Mouse (Mus musculus): Measurements from ENCODE around the gene Pphln1. TPM values are rescaled to one million over a fixed set of nuclear protein-coding genes. Genes with fewer than 3 reads are reported as not detected.

Pphln1 gene
- polyA plus RNA-seq, 1 experiment from 2014 or later = 14.3 TPM

- Histone ChIP-seq H3K9ac (no peak overlapping the region), H3K4me2 (no peak overlapping the region), H3K27ac (replicated peaks) (no peak overlapping the region), H3K27me3 (no peaks in the 10 kb centered on the region), H3K4me1 (replicated peaks) (no peaks in the 10 kb centered on the region), H3K4me3 (replicated peaks) (no peak overlapping the region), H3K9me3 (replicated peaks) (no peaks in the 10 kb centered on the region), H3K36me3 (replicated peaks) (peaks cover 51% of the 10 kb centered on the region)
- 85% methylated on average over 9 of the region's 9 CpGs for WGBS (ENCODE audit: insufficient replicate concordance)
- no peak for ATAC-seq (ENCODE audit: insufficient read depth)
Observed at GRCm38 (mm10) chr15:93502703-93503102, 104.6 kb downstream of the Pphln1 start.

GRCm38 (mm10) chr15:93503201-93503745 lies 105.1 kb downstream of the Pphln1 start:
- peaks cover 50% of the 10 kb centered on the region for H3K36me3 ChIP-seq (replicated peaks)
- no peak for ATAC-seq (ENCODE audit: insufficient read depth)
- no peaks in the 10 kb centered on the region for H3K9me3 ChIP-seq (replicated peaks)
- no peak overlapping the region for H3K4me3 ChIP-seq (replicated peaks)
- no peaks in the 10 kb centered on the region for H3K27me3 ChIP-seq
- H3K9ac ChIP-seq = no peak overlapping the region
- no peaks in the 10 kb centered on the region for H3K4me1 ChIP-seq (replicated peaks)
- 89% methylated on average over 35 of the region's 35 CpGs for WGBS (ENCODE audit: insufficient replicate concordance)
- H3K4me2 ChIP-seq = no peak overlapping the region
- no peak overlapping the region for H3K27ac ChIP-seq (replicated peaks)

- Histone ChIP-seq H3K4me1 (replicated peaks) (no peaks in the 10 kb centered on the region), H3K27ac (replicated peaks) (no peak overlapping the region), H3K27me3 (no peaks in the 10 kb centered on the region), H3K9me3 (replicated peaks) (no peaks in the 10 kb centered on the region), H3K36me3 (replicated peaks) (peaks cover 48% of the 10 kb centered on the region), H3K4me2 (no peak overlapping the region), H3K4me3 (replicated peaks) (no peak overlapping the region), H3K9ac (no peak overlapping the region)
- ATAC-seq (ENCODE audit: insufficient read depth) = no peak
- WGBS (ENCODE audit: insufficient replicate concordance) = 83% methylated on average over 17 of the region's 17 CpGs
Observed at GRCm38 (mm10) chr15:93504808-93505207, 106.7 kb downstream of the Pphln1 start.

- Histone ChIP-seq H3K4me2 (no peak overlapping the region), H3K4me3 (replicated peaks) (no peak overlapping the region), H3K36me3 (replicated peaks) (peaks cover 16% of the 10 kb centered on the region)
Observed at GRCm38 (mm10) chr15:93510690-93511336, 112.7 kb downstream of the Pphln1 start.

GRCm38 (mm10) chr15:93512437-93512836 lies 114.3 kb downstream of the Pphln1 start:
- peaks cover 7% of the 10 kb centered on the region; the same call in 1 of the 2 replicates for H3K4me1 ChIP-seq (replicated peaks)
- no peak overlapping the region for H3K4me2 ChIP-seq
- ATAC-seq (ENCODE audit: insufficient read depth) = no peak
- H3K27me3 ChIP-seq = peaks cover 7% of the 10 kb centered on the region
- H3K9me3 ChIP-seq (replicated peaks) = no peaks in the 10 kb centered on the region
- H3K27ac ChIP-seq (replicated peaks) = no peak overlapping the region
- WGBS (ENCODE audit: insufficient replicate concordance) = 55% methylated on average over 9 of the region's 9 CpGs
- H3K36me3 ChIP-seq (replicated peaks) = peaks cover 14% of the 10 kb centered on the region
- H3K9ac ChIP-seq = no peak overlapping the region
- no peak overlapping the region for H3K4me3 ChIP-seq (replicated peaks)

More at GRCm38 (mm10) chr15:93510690-93511336, 112.7 kb downstream of the Pphln1 start:
- no peak overlapping the region for H3K9ac ChIP-seq
- peaks cover 7% of the 10 kb centered on the region; the same call in 1 of the 2 replicates for H3K4me1 ChIP-seq (replicated peaks)
- H3K27ac ChIP-seq (replicated peaks) = no peak overlapping the region
- WGBS (ENCODE audit: insufficient replicate concordance) = 61% methylated on average over 12 of the region's 12 CpGs
- ATAC-seq (ENCODE audit: insufficient read depth) = no peak
- no peaks in the 10 kb centered on the region for H3K9me3 ChIP-seq (replicated peaks)
- no peaks in the 10 kb centered on the region for H3K27me3 ChIP-seq

GRCm38 (mm10) chr15:93513939-93514341 lies 115.8 kb downstream of the Pphln1 start:
- 4% methylated on average over 10 of the region's 10 CpGs for WGBS (ENCODE audit: insufficient replicate concordance)
- ATAC-seq (ENCODE audit: insufficient read depth) = no peak
- no peak overlapping the region; the same call in 1 of the 2 replicates for H3K4me3 ChIP-seq (replicated peaks)

GRCm38 (mm10) chr15:93515316-93515715 lies 117.2 kb downstream of the Pphln1 start:
- no peak overlapping the region for H3K9ac ChIP-seq
- no peaks in the 10 kb centered on the region for H3K9me3 ChIP-seq (replicated peaks)
- no peak overlapping the region for H3K27ac ChIP-seq (replicated peaks)
- no peak for ATAC-seq (ENCODE audit: insufficient read depth)
- peaks cover 36% of the 10 kb centered on the region for H3K27me3 ChIP-seq
- no peak overlapping the region for H3K4me2 ChIP-seq
- 71% methylated on average over 9 of the region's 9 CpGs for whole genome bisulfite sequencing (ENCODE audit: insufficient replicate concordance)
- no peak overlapping the region for H3K4me3 ChIP-seq (replicated peaks)
- no peaks in the 10 kb centered on the region for H3K36me3 ChIP-seq (replicated peaks)
- H3K4me1 ChIP-seq (replicated peaks) = peaks cover 30% of the 10 kb centered on the region

More at GRCm38 (mm10) chr15:93513939-93514341, 115.8 kb downstream of the Pphln1 start:
- H3K36me3 ChIP-seq (replicated peaks) = peaks cover 2% of the 10 kb centered on the region; the same call in 1 of the 2 replicates
- H3K27me3 ChIP-seq = peaks cover 22% of the 10 kb centered on the region
- H3K9me3 ChIP-seq (replicated peaks) = no peaks in the 10 kb centered on the region
- no peak overlapping the region for H3K9ac ChIP-seq
- H3K4me2 ChIP-seq = peak overlapping the region; percentile 56
- no peak overlapping the region for H3K27ac ChIP-seq (replicated peaks)
- peaks cover 19% of the 10 kb centered on the region for H3K4me1 ChIP-seq (replicated peaks)

GRCm38 (mm10) chr15:93517022-93517565 lies 118.9 kb downstream of the Pphln1 start:
- ATAC-seq (ENCODE audit: insufficient read depth) = no peak
- Histone ChIP-seq H3K27me3 (peaks cover 53% of the 10 kb centered on the region), H3K4me2 (no peak overlapping the region), H3K4me3 (replicated peaks) (no peak overlapping the region), H3K4me1 (replicated peaks) (peaks cover 34% of the 10 kb centered on the region), H3K27ac (replicated peaks) (no peak overlapping the region), H3K36me3 (replicated peaks) (no peaks in the 10 kb centered on the region), H3K9me3 (replicated peaks) (no peaks in the 10 kb centered on the region), H3K9ac (no peak overlapping the region)
- WGBS (ENCODE audit: insufficient replicate concordance) = 68% methylated on average over 11 of the region's 11 CpGs

GRCm38 (mm10) chr15:93518143-93518902 lies 120.2 kb downstream of the Pphln1 start:
- Histone ChIP-seq H3K4me3 (replicated peaks) (peak overlapping the region; percentile 68), H3K36me3 (replicated peaks) (no peaks in the 10 kb centered on the region), H3K27ac (replicated peaks) (no peak overlapping the region), H3K27me3 (peaks cover 59% of the 10 kb centered on the region), H3K4me2 (peak overlapping the region; percentile 90), H3K9ac (peak overlapping the region; percentile 42), H3K9me3 (replicated peaks) (no peaks in the 10 kb centered on the region), H3K4me1 (replicated peaks) (peaks cover 34% of the 10 kb centered on the region)
- WGBS (ENCODE audit: insufficient replicate concordance) = 2% methylated on average over 23 of the region's 23 CpGs
- no peak for ATAC-seq (ENCODE audit: insufficient read depth)

- H3K4me3 ChIP-seq (replicated peaks) = peak overlapping the region; percentile 68
- H3K9me3 ChIP-seq (replicated peaks) = no peaks in the 10 kb centered on the region
- peak; percentile 83 for ATAC-seq (ENCODE audit: insufficient read depth)
- peaks cover 29% of the 10 kb centered on the region for H3K4me1 ChIP-seq (replicated peaks)
- H3K27ac ChIP-seq (replicated peaks) = no peak overlapping the region
- WGBS (ENCODE audit: insufficient replicate concordance) = under 1% methylated on average over 84 of the region's 85 CpGs
- H3K9ac ChIP-seq = peak overlapping the region; percentile 42
- H3K27me3 ChIP-seq = peaks cover 59% of the 10 kb centered on the region
- H3K36me3 ChIP-seq (replicated peaks) = no peaks in the 10 kb centered on the region
- H3K4me2 ChIP-seq = peak overlapping the region; percentile 90
Observed at GRCm38 (mm10) chr15:93518941-93519835, 121.0 kb downstream of the Pphln1 start.
